ENCODE assay signal across 24 mouse cellular contexts in genomic region chr17:45776185-45776584, GRCm38 (mm10). TPM values are rescaled to one million over a fixed set of nuclear protein-coding genes. Genes with fewer than 3 reads are reported as not detected.
DNase-seq lines count a peak whose midpoint lies in the region; ATAC-seq and TF ChIP-seq lines count a peak whose summit lies in the region.
"Had no signal": no experiment of that assay in that cellular context is flagged by ENCODE, and none has a peak within 500 bp of the region (broad histone marks: within the 10 kb centered on the region; RNA-seq: fewer than 3 reads in every experiment).

No protein-coding gene starts in this region.

- no peak overlapping the region for H3K9ac ChIP-seq in intestine, embryonic 16.5 days (ENCODE audit: low read depth, low read length)
- H3K9ac ChIP-seq in stomach, postnatal 0 days (ENCODE audit: low read length): no peak overlapping the region
- H3K9ac ChIP-seq: embryonic facial prominence, embryonic 12.5 days; forebrain, embryonic 13.5 days; forebrain, embryonic 15.5 days had no signal

- 75% methylated on average over 8 of the region's 8 CpGs for WGBS in intestine, embryonic 16.5 days
- WGBS in stomach, postnatal 0 days: 81% methylated on average over 8 of the region's 8 CpGs

- H3K9me3 ChIP-seq in intestine, embryonic 16.5 days (ENCODE audit: control insufficient read depth, low read length): no peaks in the 10 kb centered on the region
- H3K9me3 ChIP-seq in stomach, postnatal 0 days (ENCODE audit: control insufficient read depth, low read length): no peaks in the 10 kb centered on the region
- H3K9me3 ChIP-seq: embryonic facial prominence, embryonic 10.5 days; embryonic facial prominence, embryonic 12.5 days; forebrain, embryonic 13.5 days; forebrain, embryonic 15.5 days had no signal

- H3K27ac ChIP-seq in gastrocnemius, adult 2 months: no peak overlapping the region
- H3K27ac ChIP-seq in intestine, embryonic 16.5 days (ENCODE audit: low read length): no peak overlapping the region
- no peak overlapping the region; the same call in 1 of the 2 replicates for H3K27ac ChIP-seq in stomach, postnatal 0 days (replicated peaks)
- H3K27ac ChIP-seq: embryonic facial prominence, embryonic 10.5 days; embryonic facial prominence, embryonic 12.5 days; forebrain, embryonic 13.5 days; forebrain, embryonic 15.5 days had no signal

- intact Hi-C loops in gastrocnemius, adult 2 months (cut with DNase I): no loop called here

- TF ChIP-seq CTCF in gastrocnemius, adult 2 months (IDR thresholded peaks at IDR 0.05): no peak
- TF ChIP-seq CTCF in stomach, postnatal 0 days (IDR thresholded peaks at IDR 0.05; ENCODE audit: low read depth): no peak

- peak; percentile 4 for DNase-seq in gastrocnemius, adult 2 months
- DNase-seq in gastrocnemius, adult 18-20 months (ENCODE audit: low spot score): no peak
- DNase-seq in stomach, postnatal 0 days (ENCODE audit: low spot score): peak; percentile 54
- DNase-seq in cerebellum, adult 18-20 months: no peak
- DNase-seq: adrenal gland, adult 2 months; adrenal gland, postnatal 10 days; adrenal gland, postnatal 25 days; B cell, adult 2 months; cerebellum, adult 11 months; cerebellum, adult 2 months; cerebellum, adult 9-10 months; cerebellum, postnatal 10 days; cerebellum, postnatal 25 days had no signal

- H3K36me3 ChIP-seq in intestine, embryonic 16.5 days (ENCODE audit: control insufficient read depth, insufficient read depth, low read length): no peaks in the 10 kb centered on the region
- no peaks in the 10 kb centered on the region for H3K36me3 ChIP-seq in stomach, postnatal 0 days (ENCODE audit: control insufficient read depth, insufficient read depth, low read length)
- H3K36me3 ChIP-seq: embryonic facial prominence, embryonic 10.5 days; embryonic facial prominence, embryonic 12.5 days; forebrain, embryonic 15.5 days; G1E had no signal

- H3K4me3 ChIP-seq in gastrocnemius, adult 2 months: no peak overlapping the region
- no peak overlapping the region for H3K4me3 ChIP-seq in intestine, embryonic 16.5 days (ENCODE audit: low read length)
- H3K4me3 ChIP-seq in stomach, postnatal 0 days (ENCODE audit: low read depth, low read length): no peak overlapping the region
- H3K4me3 ChIP-seq: embryonic facial prominence, embryonic 10.5 days; embryonic facial prominence, embryonic 12.5 days; forebrain, embryonic 13.5 days; forebrain, embryonic 15.5 days had no signal

- H3K4me1 ChIP-seq in intestine, embryonic 16.5 days (ENCODE audit: control insufficient read depth, insufficient read depth, low read length): no peaks in the 10 kb centered on the region
- no peaks in the 10 kb centered on the region for H3K4me1 ChIP-seq in stomach, postnatal 0 days (replicated peaks; ENCODE audit: control insufficient read depth, insufficient read depth)
- H3K4me1 ChIP-seq: embryonic facial prominence, embryonic 12.5 days; forebrain, embryonic 13.5 days; forebrain, embryonic 15.5 days had no signal

- peak; percentile 59; the same call in 1 of the 2 replicates for ATAC-seq in intestine, embryonic 16.5 days
- peak; percentile 78 for ATAC-seq in stomach, postnatal 0 days (ENCODE audit: low FRiP score, low TSS enrichment)
- no peak for ATAC-seq in megakaryocyte-erythroid progenitor cell, adult 5-6 weeks (replicated peaks; ENCODE audit: low FRiP score, low TSS enrichment, poor library complexity, severe bottlenecking)
- ATAC-seq: CD4-positive, CD25-positive, alpha-beta regulatory T cell, adult 4 months; forebrain, embryonic 13.5 days; forebrain, embryonic 15.5 days had no signal

- no peak overlapping the region for H3K4me2 ChIP-seq in intestine, embryonic 16.5 days (ENCODE audit: low read depth, low read length)
- H3K4me2 ChIP-seq in stomach, postnatal 0 days (replicated peaks; ENCODE audit: low read depth): no peak overlapping the region
- H3K4me2 ChIP-seq: embryonic facial prominence, embryonic 12.5 days; forebrain, embryonic 13.5 days; forebrain, embryonic 15.5 days had no signal

- no peaks in the 10 kb centered on the region for H3K27me3 ChIP-seq in intestine, embryonic 16.5 days (replicated peaks; ENCODE audit: control insufficient read depth, insufficient read depth, low read length)
- no peaks in the 10 kb centered on the region for H3K27me3 ChIP-seq in stomach, postnatal 0 days (ENCODE audit: control insufficient read depth, insufficient read depth, low read length)
- H3K27me3 ChIP-seq: embryonic facial prominence, embryonic 12.5 days; forebrain, embryonic 13.5 days; forebrain, embryonic 15.5 days had no signal

- no peak for TF ChIP-seq EP300 in stomach, postnatal 0 days (optimal IDR thresholded peaks at IDR 0.05)

RNA-seq across cellular contexts. Expression of gene 1600014C23Rik, which starts 42.5 kb away (rescaled TPM):
- total RNA-seq in gastrocnemius, adult 2 months (2021): under 1 TPM in 1 of 2 experiments, not detected in 1; 0.50 TPM
- total RNA-seq in gastrocnemius, adult 18-20 months (2021): not detected
- 0.76 TPM in 1 of 2 replicates, not detected in the other for polyA plus RNA-seq in intestine, embryonic 16.5 days (2015; fragmentation: Nextera tagmentation; extraction: Ambion mirVana)
- polyA plus RNA-seq in stomach, postnatal 0 days (2015; fragmentation: Nextera tagmentation; extraction: Ambion mirVana): not detected in 2 replicates
- total RNA-seq in megakaryocyte-erythroid progenitor cell, adult 5-6 weeks (2014; fragmentation: Nextera tagmentation): not detected in 2 replicates
- total RNA-seq in megakaryocyte-erythroid progenitor cell, adult 5-6 weeks (2017): not detected in 2 replicates
- total RNA-seq: adrenal gland, adult 2 months; adrenal gland, postnatal 10 days; adrenal gland, postnatal 25 days; adrenal gland, postnatal 4 days had no signal
- polyA plus RNA-seq: adrenal gland, adult 2 months; CD4-positive, CD25-positive, alpha-beta regulatory T cell, adult 4 months; cortical plate, adult 2 months; embryonic facial prominence, embryonic 10.5 days; embryonic facial prominence, embryonic 14.5 days; forebrain, embryonic 15.5 days had no signal

Comparison
In these comparisons a context has a peak if more than half of its experiments do, and no peak if none do; other contexts are left out.
1. DNase-seq: peak in gastrocnemius, adult 2 months (single experiment) and stomach, postnatal 0 days (single experiment); none in gastrocnemius, adult 18-20 months (single experiment) and cerebellum, adult 18-20 months (0 of 2).